Mouse (Mus musculus): ENCODE measurements at regions not wholly inside any gene's neighbourhood (a gene's known extent, or its start where the extent isn't known, plus 50 kb on each side); places are given as distances from the start of the nearest gene placed in this dataset.

DNA sequence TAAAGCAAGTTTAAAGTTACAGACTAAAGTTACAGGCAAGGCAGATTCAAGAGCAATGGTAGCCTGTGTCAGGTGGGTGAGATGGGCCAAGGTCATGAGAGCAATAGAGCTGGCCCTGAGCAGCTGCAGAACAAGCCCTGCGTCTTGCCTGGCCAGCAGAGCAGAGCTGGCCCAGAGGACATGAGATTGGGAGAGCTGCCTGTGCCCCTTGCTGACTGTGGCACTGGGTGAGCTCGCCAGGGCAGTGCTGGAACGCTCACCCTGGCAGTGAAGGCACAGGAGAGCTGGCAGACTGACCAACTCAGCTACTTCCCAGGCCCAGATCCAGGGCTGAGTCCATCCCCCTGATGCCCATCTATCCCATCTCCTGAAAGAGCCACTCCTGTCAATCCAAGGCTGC lies 53.7 kb upstream of the Caprin1 start:
- TF ChIP-seq POLR2A (IDR thresholded peaks at IDR 0.05; ENCODE audit: borderline replicate concordance, low read depth, low read length) = no peak
- TF ChIP-seq CTCF (IDR thresholded peaks at IDR 0.05; ENCODE audit: low read depth, low read length) = no peak

Data from bone marrow macrophage, adult 2 months (primary cell).